Mouse (Mus musculus) hindbrain, postnatal 0 days (tissue): ENCODE measurements around the gene Lrba. TPM values are rescaled to one million over a fixed set of nuclear protein-coding genes. Genes with fewer than 3 reads are reported as not detected.

Experiments used
- ATAC-seq: fragments of 200-750 bp; cut with Nextera tagmentation; 2 replicates; pipeline ENCODE4 v1.8.0; 2017; ENCODE audit warnings: mild to moderate bottlenecking, moderate TSS enrichment, moderate library complexity
- DNase-seq: peaks from one replicate; pipeline ENCODE4 v3.0.0-alpha.2; 2015; ENCODE audit warnings: low spot score
- H3K27ac ChIP-seq: fragments of 300-500 bp; sonication (generic); 2 replicates; pipeline ENCODE4 v1.5.1; 2014; ENCODE audit warnings: mild to moderate bottlenecking
- H3K27me3 ChIP-seq: fragments of 300-500 bp; sonication (generic); 2 replicates; pipeline ENCODE4 v1.6.1; 2014; ENCODE audit warnings: low read length, mixed read lengths; ENCODE audit not compliant: insufficient read depth
- H3K36me3 ChIP-seq: fragments of 300-500 bp; sonication (generic); 2 replicates; pipeline ENCODE4 v1.6.1; 2014; ENCODE audit warnings: low read length, mixed read lengths; ENCODE audit not compliant: insufficient read depth
- H3K4me1 ChIP-seq: fragments of 300-500 bp; sonication (generic); 2 replicates; pipeline ENCODE4 v1.6.1; 2014; ENCODE audit warnings: antibody characterized with exemption, low read length, mixed read lengths; ENCODE audit not compliant: insufficient read depth
- H3K4me2 ChIP-seq: fragments of 300-500 bp; sonication (generic); 2 replicates; pipeline ENCODE4 v1.6.1; 2014; ENCODE audit warnings: low read depth, mild to moderate bottlenecking, low read length, moderate library complexity, mixed read lengths
- H3K4me3 ChIP-seq: fragments of 300-500 bp; sonication (generic); 2 replicates; pipeline ENCODE4 v1.5.1; 2014; ENCODE audit warnings: low read length
- H3K9ac ChIP-seq: fragments of 300-500 bp; sonication (generic); replicated peaks from 2 replicates; pipeline ENCODE4 v1.6.1; 2014; ENCODE audit warnings: mild to moderate bottlenecking, low read length, moderate library complexity, mixed read lengths
- H3K9me3 ChIP-seq: fragments of 300-500 bp; sonication (generic); 2 replicates; pipeline ENCODE4 v1.6.1; 2016; ENCODE audit warnings: low read length, mixed read lengths
- CTCF ChIP-seq: IDR thresholded peaks from 2 replicates; pipeline ENCODE4 v1.5.1; 2016; ENCODE audit warnings: antibody characterized with exemption, control low read depth, low read depth
- WGBS: fragments of 180-500 bp; shearing (Covaris S2); extraction: QIAGEN DNeasy Blood & Tissue Kit; methylation state at CpG from one replicate; pipeline ENCODE4 v1.1.7; 2014; 5-methylcytosine and 5-hydroxymethylcytosine counted together
- polyA plus RNA-seq: library from polyadenylated mRNA; unstranded; fragments of >200 nt; fragmentation: Nextera tagmentation; extraction: Ambion mirVana; gene quantifications from 2 replicates; pipeline ENCODE4 v1.2.1, GENCODE M21; 2015
- total RNA-seq: library from RNA; depleted of rRNA; stranded (reverse); fragments of >200 nt; gene quantifications from 2 replicates; pipeline ENCODE4 v1.2.3, GENCODE M21; 2014

Gene Lrba
- total and polyA plus RNA-seq, 2 experiments from 2014 or later = 5.5 to 36.6 TPM

- ATAC-seq (no peak), DNase-seq (no peak)
- H3K4me3 ChIP-seq = no peak overlapping the region
- no peaks in the 10 kb centered on the region for H3K36me3 ChIP-seq
- H3K9me3 ChIP-seq = no peaks in the 10 kb centered on the region
- no peak overlapping the region for H3K9ac ChIP-seq
- 64% methylated on average over 5 of the region's 5 CpGs for WGBS
- 0 out of 2 replicates have a peak overlapping the region, but pooled peaks have one; percentile 11 for H3K27ac ChIP-seq
- TF ChIP-seq CTCF = no peak
- H3K4me1 ChIP-seq = 0 out of 2 replicates have a peak, but pooled peaks cover 3% of the 10 kb centered on the region
- H3K27me3 ChIP-seq = peaks cover 5% of the 10 kb centered on the region; the same call in 1 of the 2 replicates
- peak overlapping the region; percentile 56; the same call in 1 of the 2 replicates for H3K4me2 ChIP-seq
Measured at GRCm38 (mm10) chr3:86552170-86552569, 327.7 kb downstream of the Lrba start.

GRCm38 (mm10) chr3:86558976-86559375 is 334.5 kb downstream of the Lrba start:
- ATAC-seq = no peak
- H3K4me3 ChIP-seq = no peak overlapping the region

DNA sequence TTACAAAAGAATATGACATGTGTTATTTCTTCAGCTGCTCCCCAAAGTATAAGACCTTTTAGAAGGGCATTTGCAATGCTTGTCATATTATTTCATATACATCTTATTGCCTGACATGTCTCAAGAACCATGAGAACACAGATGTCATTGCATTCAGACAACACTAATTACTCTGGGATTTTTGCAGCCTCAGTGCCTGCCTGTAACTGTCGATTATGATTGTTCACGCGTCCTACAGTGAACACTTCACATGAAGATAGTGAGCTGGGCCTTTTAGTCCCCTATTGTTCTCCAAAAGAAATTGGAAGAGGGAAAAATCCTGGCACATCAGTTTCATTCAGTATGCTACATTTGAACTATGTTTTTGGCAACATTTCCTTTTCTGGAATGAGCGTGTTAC is 335.2 kb downstream of the Lrba start:
- H3K9ac ChIP-seq = no peak overlapping the region
- ATAC-seq (no peak), DNase-seq (no peak)
- no peak overlapping the region for H3K27ac ChIP-seq
- H3K27me3 ChIP-seq = no peaks in the 10 kb centered on the region
- H3K4me3 ChIP-seq = no peak overlapping the region
- no peaks in the 10 kb centered on the region for H3K4me1 ChIP-seq
- no peaks in the 10 kb centered on the region for H3K36me3 ChIP-seq
- no peak for TF ChIP-seq CTCF
- H3K9me3 ChIP-seq = no peaks in the 10 kb centered on the region
- H3K4me2 ChIP-seq = no peak overlapping the region
- 40% methylated on average over 4 of the region's 4 CpGs for WGBS

More at GRCm38 (mm10) chr3:86558976-86559375, 334.5 kb downstream of the Lrba start:
- H3K27me3 ChIP-seq = no peaks in the 10 kb centered on the region
- TF ChIP-seq CTCF = no peak
- H3K36me3 ChIP-seq = no peaks in the 10 kb centered on the region
- H3K27ac ChIP-seq = no peak overlapping the region
- H3K9ac ChIP-seq = no peak overlapping the region
- no peak for DNase-seq
- H3K4me2 ChIP-seq = no peak overlapping the region
- H3K9me3 ChIP-seq = no peaks in the 10 kb centered on the region
- H3K4me1 ChIP-seq = no peaks in the 10 kb centered on the region
- 27% methylated on average over 1 of the region's 1 CpGs for WGBS

- H3K4me1 ChIP-seq = no peaks in the 10 kb centered on the region
- no peak overlapping the region for H3K9ac ChIP-seq
- no peak for ATAC-seq
- no peaks in the 10 kb centered on the region for H3K36me3 ChIP-seq
- H3K27me3 ChIP-seq = no peaks in the 10 kb centered on the region
- DNase-seq = no peak
- H3K4me3 ChIP-seq = no peak overlapping the region
- TF ChIP-seq CTCF = no peak
- H3K4me2 ChIP-seq = no peak overlapping the region
- H3K27ac ChIP-seq = no peak overlapping the region
- WGBS = 65% methylated on average over 4 of the region's 4 CpGs
- no peaks in the 10 kb centered on the region for H3K9me3 ChIP-seq
Measured at GRCm38 (mm10) chr3:86560281-86561022, 336.0 kb downstream of the Lrba start.

- H3K4me1 ChIP-seq = no peaks in the 10 kb centered on the region
- H3K27me3 ChIP-seq = no peaks in the 10 kb centered on the region
- no peak overlapping the region for H3K9ac ChIP-seq
- no peak overlapping the region for H3K4me2 ChIP-seq
- ATAC-seq = no peak
- 95% methylated on average over 1 of the region's 1 CpGs for WGBS
- no peak overlapping the region for H3K4me3 ChIP-seq
- H3K36me3 ChIP-seq = no peaks in the 10 kb centered on the region
- H3K9me3 ChIP-seq = no peaks in the 10 kb centered on the region
- H3K27ac ChIP-seq = no peak overlapping the region
- DNase-seq = no peak
- no peak for TF ChIP-seq CTCF
Measured at GRCm38 (mm10) chr3:86561023-86561344, 336.5 kb downstream of the Lrba start.

DNA sequence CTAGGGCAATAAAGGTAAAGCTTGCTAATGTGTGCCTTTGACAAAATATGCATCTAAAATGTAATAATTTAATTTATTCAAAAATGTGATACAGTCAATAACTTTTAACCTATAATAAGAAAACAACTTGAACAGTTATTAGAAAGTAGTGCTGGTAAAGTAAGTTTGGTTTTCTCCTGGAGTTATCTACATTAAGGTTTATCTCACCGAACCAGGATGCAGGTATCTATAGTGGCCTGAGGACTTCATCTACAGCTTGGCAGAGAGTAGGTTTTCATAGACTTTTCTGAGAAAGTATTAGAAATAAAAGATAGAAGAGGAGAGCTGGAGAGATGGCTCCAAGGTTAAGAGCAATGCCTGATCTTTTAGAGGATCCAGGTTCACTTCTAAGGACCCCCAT is 336.9 kb downstream of the Lrba start:
- 100% methylated on average over 1 of the region's 1 CpGs for WGBS
- H3K4me1 ChIP-seq = no peaks in the 10 kb centered on the region
- no peak overlapping the region for H3K4me2 ChIP-seq
- H3K4me3 ChIP-seq = no peak overlapping the region
- no peaks in the 10 kb centered on the region for H3K27me3 ChIP-seq
- H3K27ac ChIP-seq = no peak overlapping the region
- no peaks in the 10 kb centered on the region for H3K9me3 ChIP-seq
- H3K9ac ChIP-seq = no peak overlapping the region
- H3K36me3 ChIP-seq = no peaks in the 10 kb centered on the region
- TF ChIP-seq CTCF = no peak
- no peak for ATAC-seq
- no peak for DNase-seq

GRCm38 (mm10) chr3:86567312-86567711 is 342.8 kb downstream of the Lrba start:
- no peak for TF ChIP-seq CTCF
- H3K9me3 ChIP-seq = no peaks in the 10 kb centered on the region
- no peak overlapping the region for H3K4me3 ChIP-seq
- H3K9ac ChIP-seq = no peak overlapping the region
- H3K4me2 ChIP-seq = no peak overlapping the region
- no peaks in the 10 kb centered on the region for H3K4me1 ChIP-seq
- H3K27ac ChIP-seq = no peak overlapping the region
- H3K27me3 ChIP-seq = no peaks in the 10 kb centered on the region
- ATAC-seq (no peak), DNase-seq (no peak)
- no peaks in the 10 kb centered on the region for H3K36me3 ChIP-seq
- 80% methylated on average over 4 of the region's 4 CpGs for WGBS
